Mouse (Mus musculus): Measurements from ENCODE around the gene Tcf15.
A peak's percentile ranks its signal among the peaks of the same experiment; 100 is the strongest.

The Tcf15 gene

DNA sequence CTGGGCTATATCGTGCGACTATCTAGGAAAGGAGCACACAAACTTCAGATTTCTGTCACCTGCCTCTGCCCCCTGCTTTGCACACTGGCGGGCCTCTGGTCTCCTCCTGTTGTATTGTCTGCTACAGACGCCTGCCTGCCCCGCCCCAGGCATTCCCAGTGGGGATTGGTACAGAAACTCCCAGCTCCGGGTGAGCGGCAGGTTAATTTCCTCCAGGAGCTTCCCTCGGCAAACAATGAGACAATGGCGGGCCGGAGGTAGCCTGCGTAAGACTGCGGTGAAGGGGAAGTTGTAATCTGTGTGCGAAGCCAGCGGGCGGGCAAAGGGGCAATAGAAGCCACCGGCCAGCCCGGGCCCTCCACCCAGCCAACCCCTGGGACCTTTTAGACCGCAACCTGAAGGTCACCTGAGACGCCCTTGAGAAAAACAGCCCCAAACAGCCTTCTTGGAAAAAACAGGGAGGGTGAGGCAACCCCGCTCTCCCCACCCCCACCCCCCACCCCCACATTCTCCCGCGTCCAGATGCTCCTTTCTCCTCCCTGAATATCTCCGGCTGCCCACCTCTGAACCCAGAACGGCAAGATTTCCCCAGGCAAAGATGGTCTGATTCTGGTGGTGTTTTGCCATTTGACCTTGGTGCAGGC, 33.9 kb downstream of the Tcf15 start:
- peak in 1 of 2 experiments; percentile 8 for DNase-seq

DNA sequence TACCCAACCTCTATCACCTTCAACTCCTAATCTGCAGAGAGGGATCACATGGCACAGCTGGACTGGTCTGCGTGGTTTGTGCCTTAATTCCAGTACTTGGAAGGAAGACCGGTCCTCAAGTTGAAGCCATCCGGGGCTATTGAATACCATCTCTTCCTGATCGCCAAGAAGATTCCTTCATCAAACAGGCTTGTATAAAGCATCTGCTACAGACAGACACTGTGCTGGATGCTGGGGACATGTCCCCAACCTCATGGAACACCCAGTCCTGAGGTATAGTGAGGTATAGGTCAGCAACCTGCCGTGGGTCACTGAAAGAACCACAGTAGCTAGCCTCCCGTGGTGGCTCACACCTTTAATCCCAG, 34.4 kb downstream of the Tcf15 start:
- no peak for DNase-seq

DNA sequence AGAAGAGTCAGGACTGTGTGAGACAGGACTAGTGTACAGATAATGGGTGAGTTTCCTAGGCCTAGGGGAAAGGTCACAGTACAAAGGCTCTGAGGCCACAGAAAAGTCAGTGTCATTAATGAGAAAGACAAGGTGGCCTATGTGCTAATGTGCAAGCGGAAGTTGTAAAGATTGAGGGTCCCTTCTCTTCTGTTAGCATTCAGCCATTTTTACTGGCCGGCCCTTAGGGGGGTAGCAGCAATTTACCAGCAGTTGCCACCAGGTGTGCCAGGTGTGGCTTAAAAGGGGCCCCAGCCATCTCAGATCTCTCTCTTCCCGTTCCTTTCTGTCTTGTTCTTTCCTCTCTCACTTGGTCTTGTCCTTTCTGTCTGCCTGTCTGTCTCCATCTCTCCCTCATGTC, 35.0 kb downstream of the Tcf15 start:
- DNase-seq: no peak

DNA sequence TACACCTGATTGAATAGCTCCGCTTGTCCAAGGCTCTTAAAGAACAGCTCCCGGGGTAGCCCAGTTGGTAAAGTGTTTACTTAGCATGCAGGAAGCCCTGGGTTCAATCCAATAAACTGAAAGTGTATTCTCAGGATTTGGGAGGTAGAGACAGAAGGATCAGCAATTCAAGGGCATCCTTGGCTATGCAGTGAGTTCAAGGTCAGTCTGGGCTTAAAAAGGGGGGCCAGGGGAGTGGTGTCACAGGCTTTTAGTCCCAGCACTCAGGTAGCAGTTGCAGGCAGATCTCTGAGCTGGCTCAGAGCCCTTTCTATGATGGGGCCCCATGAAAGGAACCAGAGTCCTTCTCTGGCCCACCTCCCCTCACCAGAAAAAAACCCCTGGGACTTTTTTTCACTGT, 35.9 kb downstream of the Tcf15 start:
- DNase-seq: no peak

DNA sequence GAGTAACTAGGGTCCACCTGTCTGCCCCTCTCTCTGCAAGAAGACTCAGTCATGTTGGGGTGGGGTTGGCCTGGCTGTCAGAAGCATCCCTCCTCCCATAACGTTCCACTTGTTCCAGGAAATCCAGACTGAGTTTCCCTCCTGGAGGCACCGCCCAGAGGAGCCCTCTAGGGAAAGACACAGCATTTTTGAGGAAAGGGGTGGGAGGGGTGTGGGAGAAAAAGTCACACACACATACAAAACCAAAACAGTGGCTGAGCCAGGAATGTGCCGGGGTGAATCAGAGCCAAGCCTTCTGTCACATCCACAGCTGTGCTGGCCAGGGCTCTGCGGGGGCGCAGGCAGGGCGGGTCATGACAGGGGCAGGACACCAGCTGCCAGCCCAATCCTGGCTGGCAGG, 37.0 kb downstream of the Tcf15 start:
- peak in 1 of 2 experiments; percentile 8 for DNase-seq

DNA sequence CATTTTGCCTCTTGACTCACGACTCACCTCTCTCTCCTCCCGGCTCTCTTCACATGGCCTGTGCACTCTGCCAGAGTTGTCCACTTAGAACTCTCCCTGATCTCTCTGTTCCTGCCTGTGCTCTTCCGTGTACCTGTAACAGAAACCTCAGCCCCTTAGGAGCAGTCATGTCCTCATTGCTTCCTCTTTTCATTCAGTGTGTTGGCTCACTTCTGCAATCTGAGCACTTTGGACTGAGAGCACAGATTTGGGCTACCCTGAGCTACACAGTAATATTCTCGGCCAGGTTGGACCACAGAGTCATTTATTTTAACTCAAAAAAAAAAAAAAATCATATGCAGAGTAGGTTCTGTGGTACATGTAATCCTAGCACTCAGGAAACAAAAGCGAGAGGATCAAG, 43.8 kb downstream of the Tcf15 start:
- DNase-seq: no peak

DNA sequence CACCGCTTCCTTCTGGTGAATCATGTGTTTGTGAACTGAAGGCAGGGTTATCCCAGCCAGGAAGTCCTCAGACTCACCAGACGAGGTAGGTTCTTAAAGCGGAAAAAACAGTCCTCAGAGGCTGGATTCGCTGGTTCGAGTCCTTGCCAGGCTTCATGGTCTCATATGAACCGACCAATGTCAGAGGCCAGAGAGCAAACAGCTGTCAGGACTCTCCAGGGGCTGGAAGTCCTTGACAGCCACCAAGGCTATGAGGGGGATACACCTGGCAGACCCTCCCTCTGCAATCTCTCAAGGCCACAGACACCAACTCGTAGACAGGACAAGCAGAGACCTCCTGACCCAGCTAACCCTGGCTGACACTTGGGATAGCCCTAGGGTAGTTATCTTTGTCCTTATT, 45.9 kb downstream of the Tcf15 start:
- DNase-seq: no peak

DNA sequence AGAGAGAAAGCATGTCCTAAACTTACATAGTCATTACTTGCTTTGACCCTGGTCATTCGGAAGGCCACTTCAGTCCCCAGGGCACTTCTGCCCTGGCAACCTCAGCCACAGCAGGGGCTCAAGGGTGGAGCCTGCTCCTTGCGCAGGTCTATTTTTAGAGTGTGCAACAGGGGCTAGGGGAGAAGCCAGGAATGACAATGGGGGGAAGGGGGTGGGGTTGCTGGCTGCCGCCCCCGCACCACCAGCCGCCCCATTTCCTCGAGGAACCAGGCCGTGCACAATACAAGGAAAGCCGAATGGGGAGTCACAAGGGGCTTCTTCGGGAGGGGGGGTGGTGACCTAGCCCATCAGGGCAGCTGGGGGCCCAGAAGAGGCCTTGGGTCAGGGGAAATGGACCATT, 46.3 kb downstream of the Tcf15 start:
- no peak for DNase-seq

DNA sequence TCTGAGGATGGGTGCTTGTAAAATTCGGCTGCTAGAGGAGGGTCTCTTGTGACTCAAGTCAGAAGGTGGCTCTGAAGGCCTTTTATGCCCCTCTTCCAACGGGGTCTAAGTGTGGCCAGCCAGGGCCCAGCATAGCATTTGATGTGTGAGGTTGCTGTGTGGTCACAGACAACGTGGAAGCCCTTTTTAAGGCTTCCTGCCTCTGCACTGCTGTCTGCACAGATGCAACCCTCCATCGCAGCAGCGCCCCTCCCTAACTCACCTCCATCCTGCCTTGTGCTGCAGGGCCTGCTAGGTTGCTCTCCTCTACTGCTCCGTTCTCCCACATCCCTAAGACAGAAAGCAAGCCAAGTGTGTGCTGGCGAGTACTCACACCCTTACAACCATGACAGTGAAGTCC, 46.8 kb downstream of the Tcf15 start:
- no peak for DNase-seq

DNA sequence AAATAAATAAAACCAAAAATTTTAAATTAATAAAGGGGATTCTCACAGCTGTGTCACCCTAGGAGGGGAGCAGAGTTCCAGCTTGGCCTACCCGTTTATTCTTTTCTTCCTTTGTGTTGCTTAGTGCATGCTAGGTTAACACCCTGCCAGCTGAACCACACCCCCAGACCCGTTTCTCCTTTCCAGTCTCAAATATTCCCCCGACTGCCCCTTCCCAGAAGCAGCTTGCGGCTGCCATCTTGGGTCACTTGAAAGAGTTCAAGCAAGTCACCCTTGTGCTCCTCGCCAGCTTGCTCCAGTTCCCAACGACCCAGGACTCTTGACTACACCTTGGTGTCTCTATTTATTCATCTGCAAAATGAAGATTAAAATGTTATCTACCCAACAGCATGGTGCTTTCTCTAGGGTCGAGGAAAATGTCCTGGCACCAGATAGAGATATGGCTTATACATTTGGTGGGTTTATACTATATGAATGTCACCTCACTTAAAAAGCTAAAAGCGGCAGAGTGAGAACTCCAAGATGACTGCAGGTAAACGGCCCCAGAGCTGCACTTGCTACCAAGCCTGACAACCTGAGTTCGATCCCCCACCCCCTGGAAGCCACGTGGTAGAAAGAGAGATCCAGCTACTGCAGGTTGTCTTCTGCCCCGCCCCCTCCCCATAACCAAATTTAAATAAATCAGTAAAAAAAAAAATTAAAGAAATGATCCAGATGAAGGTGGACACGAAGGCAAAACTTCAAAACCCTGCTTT, 49.4 kb downstream of the Tcf15 start:
- DNase-seq: no peak

DNA sequence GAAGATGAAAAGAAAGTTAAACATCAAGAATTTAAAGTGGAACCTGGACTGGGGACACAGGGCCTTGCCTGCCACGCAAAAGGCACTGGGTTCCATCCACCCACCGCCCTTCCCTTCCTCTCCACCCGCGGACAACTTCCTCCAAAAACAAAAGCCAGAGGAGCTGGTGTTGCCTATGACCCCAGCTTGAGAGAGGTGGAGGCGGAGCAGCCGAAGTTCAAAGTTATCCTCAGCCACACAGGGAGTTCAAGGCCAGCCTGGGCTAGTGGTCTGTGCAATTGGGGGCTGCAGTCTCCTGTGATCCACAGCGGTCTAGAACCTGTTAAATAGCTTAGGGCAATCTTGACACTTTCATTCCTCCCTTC, 50.0 kb downstream of the Tcf15 start:
- DNase-seq: no peak

DNA sequence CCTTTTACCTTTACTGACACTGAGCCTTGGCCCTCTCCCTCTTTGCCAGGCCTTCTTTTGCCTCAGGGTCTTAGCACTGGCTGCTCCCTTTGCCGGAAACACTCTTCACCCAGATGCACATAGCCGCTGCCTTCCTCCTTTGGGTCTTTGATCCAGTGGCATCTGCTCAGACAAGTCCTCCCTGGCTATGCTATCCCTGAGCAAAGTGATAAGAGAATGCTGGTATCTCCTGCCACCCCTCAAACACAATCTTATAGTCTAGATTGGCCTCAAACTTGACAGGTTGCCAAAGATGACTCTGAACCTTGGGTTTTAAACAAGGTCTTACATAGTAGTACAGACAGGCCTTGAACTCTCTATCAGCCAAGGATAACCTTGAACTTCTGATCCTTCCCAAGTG, 51.2 kb downstream of the Tcf15 start:
- no peak for DNase-seq

DNA sequence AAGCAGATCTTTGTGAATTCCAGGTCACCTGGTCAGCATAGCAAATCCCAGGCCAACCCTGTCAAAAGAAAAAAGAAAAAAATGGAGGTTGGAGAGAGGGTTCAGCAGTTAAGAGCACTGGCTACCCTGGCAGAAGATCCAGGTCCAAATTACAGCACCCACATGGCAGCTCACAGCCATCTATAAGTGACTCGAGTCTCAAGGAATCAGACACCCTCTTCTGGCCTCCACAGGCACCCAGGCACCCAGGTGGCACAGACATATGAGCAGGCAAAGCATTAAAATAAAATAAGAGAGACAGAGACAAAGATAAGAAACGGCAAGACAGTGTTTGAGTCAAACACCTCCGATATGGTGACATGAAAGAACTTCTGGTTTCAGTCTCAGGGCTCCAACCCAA, 53.5 kb downstream of the Tcf15 start:
- no peak for DNase-seq

DNA sequence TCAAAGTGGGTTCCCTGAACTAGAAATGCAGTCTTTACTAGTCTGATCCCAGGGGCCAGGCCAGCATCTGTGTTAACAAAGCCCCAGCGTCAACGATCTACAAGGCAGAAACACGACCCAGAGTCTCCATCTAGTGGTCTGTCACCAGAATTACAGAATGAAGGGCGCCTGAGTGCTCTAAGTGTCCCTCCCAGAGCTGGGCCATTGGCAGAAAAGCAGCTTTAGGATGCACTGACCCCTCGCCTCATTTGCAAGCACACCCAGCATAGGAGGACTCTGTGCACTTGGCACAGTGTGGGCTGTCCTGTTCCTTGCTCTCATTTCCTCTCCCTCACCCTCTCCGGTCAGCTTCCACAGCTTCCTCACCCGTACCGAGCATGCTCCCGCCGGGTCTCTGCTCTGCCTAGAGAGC, 53.9 kb downstream of the Tcf15 start:
- peak; percentile 58 to 69 for DNase-seq

Data from cerebellum, postnatal 36 days (tissue).